Mouse (Mus musculus) forebrain, embryonic 11.5 days (tissue): ENCODE data around the gene Psmd4. TPM values are rescaled to one million over a fixed set of nuclear protein-coding genes. Genes with fewer than 3 reads are reported as not detected.

ENCODE experiments used
- microRNA-seq: library from miRNA; unstranded; fragments of <30 nt; microRNA quantifications from one replicate; pipeline ENCODE4, GENCODE M21; 2016; ENCODE audit not compliant: insufficient number of aligned reads
- polyA plus RNA-seq: library from polyadenylated mRNA; unstranded; fragments of >200 nt; fragmentation: Nextera tagmentation; extraction: Ambion mirVana; gene quantifications from 2 replicates; pipeline ENCODE4 v1.2.1, GENCODE M21; 2014

Psmd4 gene
- polyA plus RNA-seq, 1 experiment from 2014 or later: 312 TPM

Small RNA genes within 50 kb of the gene (microRNA-seq; reads per million reads assigned to microRNA genes)
- gene Mir7013: not detected

Other genes starting within 250 kb of the Psmd4 start
- 26.1 and 30.2 TPM in 2 replicates for gene Pogz, start 205.0 kb downstream of the Psmd4 start, polyA plus RNA-seq
- gene Psmb4, start 155.7 kb downstream of the Psmd4 start, polyA plus RNA-seq: 319 and 365 TPM in 2 replicates
- 5.1 and 5.8 TPM in 2 replicates for gene Selenbp1, start 109.6 kb downstream of the Psmd4 start, polyA plus RNA-seq
- 8.1 and 10.1 TPM in 2 replicates for gene Rfx5, start 88.5 kb downstream of the Psmd4 start, polyA plus RNA-seq
- 23.1 and 23.9 TPM in 2 replicates for gene Pi4kb, start 67.9 kb downstream of the Psmd4 start, polyA plus RNA-seq
- 43.1 and 44.2 TPM in 2 replicates for gene Zfp687, start 27.2 kb downstream of the Psmd4 start, polyA plus RNA-seq
- 13.4 and 13.7 TPM in 2 replicates for gene Pip5k1a, start 64.3 kb upstream of the Psmd4 start, polyA plus RNA-seq
- 249 and 274 TPM in 2 replicates for gene Vps72, start 68.4 kb upstream of the Psmd4 start, polyA plus RNA-seq
- gene Tmod4, start 81.9 kb upstream of the Psmd4 start, polyA plus RNA-seq: 0.37 and 0.75 TPM in 2 replicates
- gene Scnm1, start 91.4 kb upstream of the Psmd4 start, polyA plus RNA-seq: 77.4 and 88.0 TPM in 2 replicates
- 11.7 and 12.4 TPM in 2 replicates for gene Lysmd1, start 91.5 kb upstream of the Psmd4 start, polyA plus RNA-seq
- gene Tnfaip8l2, start 99.7 kb upstream of the Psmd4 start, polyA plus RNA-seq: 1.3 and 1.9 TPM in 2 replicates
- 17.6 and 19.9 TPM in 2 replicates for gene Sema6c, start 117.8 kb upstream of the Psmd4 start, polyA plus RNA-seq
- gene Gabpb2, start 175.3 kb upstream of the Psmd4 start, polyA plus RNA-seq: 8.9 and 10.8 TPM in 2 replicates
- 120 and 124 TPM in 2 replicates for gene Cdc42se1, start 186.1 kb upstream of the Psmd4 start, polyA plus RNA-seq
- 75.2 and 89.8 TPM in 2 replicates for gene Mllt11, start 189.6 kb upstream of the Psmd4 start, polyA plus RNA-seq
- gene Gm128, start 199.0 kb upstream of the Psmd4 start, polyA plus RNA-seq: 0.17 and 0.21 TPM in 2 replicates
- 0.39 and 0.72 TPM in 2 replicates for gene Bnipl, start 208.6 kb upstream of the Psmd4 start, polyA plus RNA-seq
- gene Mindy1, start 238.7 kb upstream of the Psmd4 start, polyA plus RNA-seq: 34.2 and 35.4 TPM in 2 replicates
- gene Prune1, start 239.5 kb upstream of the Psmd4 start, polyA plus RNA-seq: 26.4 and 28.5 TPM in 2 replicates